Mouse (Mus musculus) forebrain, postnatal 0 days (tissue): ENCODE data around the gene Nbeal1. TPM values are rescaled to one million over a fixed set of nuclear protein-coding genes. Genes with fewer than 3 reads are reported as not detected.
A peak's percentile ranks its signal among the peaks of the same experiment; 100 is the strongest.

Source experiments
- ATAC-seq: fragments of 200-750 bp; cut with Nextera tagmentation; 2 replicates; pipeline ENCODE4 v1.8.0; 2017; ENCODE audit warnings: mild to moderate bottlenecking, moderate library complexity
- DNase-seq: peaks from one replicate; pipeline ENCODE4 v3.0.0-alpha.2; 2015
- H3K27ac ChIP-seq: fragments of 300-500 bp; sonication (generic); 2 replicates; pipeline ENCODE4 v1.5.1; 2014; ENCODE audit warnings: low read depth, mild to moderate bottlenecking, antibody characterized with exemption, low read length, moderate library complexity, mixed read lengths
- H3K27me3 ChIP-seq: fragments of 300-500 bp; sonication (generic); 2 replicates; pipeline ENCODE4 v1.6.1; 2014; ENCODE audit warnings: mild to moderate bottlenecking, low read length, mixed read lengths; ENCODE audit not compliant: insufficient read depth
- H3K36me3 ChIP-seq: fragments of 300-500 bp; sonication (generic); 2 replicates; pipeline ENCODE4 v1.6.1; 2014; ENCODE audit warnings: mild to moderate bottlenecking, moderate library complexity; ENCODE audit not compliant: insufficient read depth
- H3K4me1 ChIP-seq: fragments of 300-500 bp; sonication (generic); 2 replicates; pipeline ENCODE4 v1.6.1; 2014; ENCODE audit warnings: antibody characterized with exemption; ENCODE audit not compliant: insufficient read depth
- H3K4me2 ChIP-seq: fragments of 300-500 bp; sonication (generic); 2 replicates; pipeline ENCODE4 v1.6.1; 2014; ENCODE audit warnings: low read depth, mild to moderate bottlenecking, moderate library complexity
- H3K4me3 ChIP-seq: fragments of 300-500 bp; sonication (generic); 2 replicates; pipeline ENCODE4 v1.5.1; 2014; ENCODE audit warnings: low read depth, low read length, mixed read lengths
- H3K9ac ChIP-seq: fragments of 300-500 bp; sonication (generic); 2 replicates; pipeline ENCODE4 v1.6.1; 2014; ENCODE audit warnings: mild to moderate bottlenecking
- H3K9me3 ChIP-seq: fragments of 300-500 bp; sonication (generic); 2 replicates; pipeline ENCODE4 v1.6.1; 2016; ENCODE audit warnings: low read length
- CTCF ChIP-seq: sonication (generic); IDR thresholded peaks from 2 replicates; pipeline ENCODE4 v1.5.1; 2016; ENCODE audit warnings: antibody characterized with exemption, control low read depth, low read depth
- WGBS: fragments of 180-500 bp; shearing (Covaris S2); extraction: QIAGEN DNeasy Blood & Tissue Kit; methylation state at CpG from one replicate; pipeline ENCODE4 v1.1.7; 2014; 5-methylcytosine and 5-hydroxymethylcytosine counted together
- polyA plus RNA-seq: library from polyadenylated mRNA; unstranded; fragments of >200 nt; fragmentation: Nextera tagmentation; extraction: Ambion mirVana; gene quantifications from 2 replicates; pipeline ENCODE4 v1.2.1, GENCODE M21; 2015
- total RNA-seq: library from RNA; depleted of rRNA; stranded (reverse); fragments of >200 nt; gene quantifications from 2 replicates; pipeline ENCODE4 v1.2.3, GENCODE M21; 2014

Gene Nbeal1
- total and polyA plus RNA-seq, 2 experiments from 2014 or later = 4.0 to 30.0 TPM

GRCm38 (mm10) chr1:60236261-60236660 lies 55.9 kb downstream of the Nbeal1 start:
- Histone ChIP-seq H3K27ac (no peak overlapping the region), H3K36me3 (peaks cover 10% of the 10 kb centered on the region), H3K4me2 (no peak overlapping the region), H3K9me3 (no peaks in the 10 kb centered on the region), H3K9ac (no peak overlapping the region), H3K4me1 (no peaks in the 10 kb centered on the region), H3K4me3 (no peak overlapping the region), H3K27me3 (no peaks in the 10 kb centered on the region)
- 94% methylated on average over 4 of the region's 4 CpGs for WGBS
- TF ChIP-seq CTCF = no peak
- DNase-seq (no peak), ATAC-seq (no peak)

- H3K36me3 ChIP-seq = peaks cover 17% of the 10 kb centered on the region
- no peak for ATAC-seq
These were observed 60.0 kb downstream of the Nbeal1 start for GRCm38 (mm10) chr1:60240430-60240829.

GRCm38 (mm10) chr1:60268113-60268512 lies 87.7 kb downstream of the Nbeal1 start:
- no peak overlapping the region for H3K4me2 ChIP-seq
- no peak overlapping the region for H3K9ac ChIP-seq
- DNase-seq = no peak
- H3K4me1 ChIP-seq = no peaks in the 10 kb centered on the region
- H3K36me3 ChIP-seq = peaks cover 24% of the 10 kb centered on the region
- no peaks in the 10 kb centered on the region for H3K9me3 ChIP-seq
- no peak for ATAC-seq
- H3K27ac ChIP-seq = no peak overlapping the region
- no peak overlapping the region for H3K4me3 ChIP-seq
- TF ChIP-seq CTCF = no peak
- no peaks in the 10 kb centered on the region for H3K27me3 ChIP-seq
- 93% methylated on average over 3 of the region's 3 CpGs for WGBS

More at GRCm38 (mm10) chr1:60240430-60240829, 60.0 kb downstream of the Nbeal1 start:
- H3K9ac ChIP-seq = no peak overlapping the region
- no peak for TF ChIP-seq CTCF
- DNase-seq = no peak
- H3K4me2 ChIP-seq = no peak overlapping the region
- H3K9me3 ChIP-seq = no peaks in the 10 kb centered on the region
- no peak overlapping the region for H3K27ac ChIP-seq
- H3K4me3 ChIP-seq = no peak overlapping the region
- H3K27me3 ChIP-seq = no peaks in the 10 kb centered on the region
- no peaks in the 10 kb centered on the region for H3K4me1 ChIP-seq

GRCm38 (mm10) chr1:60269314-60269713 lies 88.9 kb downstream of the Nbeal1 start:
- no peaks in the 10 kb centered on the region for H3K27me3 ChIP-seq
- H3K4me1 ChIP-seq = no peaks in the 10 kb centered on the region
- DNase-seq (no peak), ATAC-seq (no peak)
- H3K4me2 ChIP-seq = no peak overlapping the region
- TF ChIP-seq CTCF = no peak
- no peak overlapping the region for H3K27ac ChIP-seq
- no peaks in the 10 kb centered on the region for H3K9me3 ChIP-seq
- H3K9ac ChIP-seq = no peak overlapping the region
- H3K36me3 ChIP-seq = peaks cover 13% of the 10 kb centered on the region; the same call in 1 of the 2 replicates
- no peak overlapping the region for H3K4me3 ChIP-seq

GRCm38 (mm10) chr1:60272471-60272870 lies 92.1 kb downstream of the Nbeal1 start:
- no peaks in the 10 kb centered on the region for H3K4me1 ChIP-seq
- TF ChIP-seq CTCF = peak; percentile 51
- no peaks in the 10 kb centered on the region for H3K27me3 ChIP-seq
- 66% methylated on average over 2 of the region's 2 CpGs for WGBS
- H3K36me3 ChIP-seq = 0 out of 2 replicates have a peak, but pooled peaks cover 6% of the 10 kb centered on the region
- H3K9me3 ChIP-seq = no peaks in the 10 kb centered on the region
- no peak overlapping the region for H3K9ac ChIP-seq
- ATAC-seq (no peak), DNase-seq (peak; percentile 9)
- H3K4me2 ChIP-seq = no peak overlapping the region
- no peak overlapping the region for H3K27ac ChIP-seq
- no peak overlapping the region for H3K4me3 ChIP-seq

- Histone ChIP-seq H3K4me2 (no peak overlapping the region), H3K27ac (no peak overlapping the region), H3K9me3 (no peaks in the 10 kb centered on the region), H3K9ac (no peak overlapping the region), H3K4me1 (no peaks in the 10 kb centered on the region), H3K4me3 (no peak overlapping the region), H3K36me3 (peaks cover 36% of the 10 kb centered on the region), H3K27me3 (no peaks in the 10 kb centered on the region)
- TF ChIP-seq CTCF = no peak
- DNase-seq = no peak
- no peak for ATAC-seq
- 73% methylated on average over 1 of the region's 1 CpGs for WGBS
These were observed 113.5 kb downstream of the Nbeal1 start for GRCm38 (mm10) chr1:60293921-60294320.

- H3K27ac ChIP-seq = peak within 1 kb of the TSS; percentile 87
- 0 out of 2 replicates have a peak, but pooled peaks cover 4% of the 10 kb centered on the region for H3K36me3 ChIP-seq
- TF ChIP-seq CTCF = no peak
- peak within 1 kb of the TSS; percentile 71 for H3K4me3 ChIP-seq
- 3% methylated on average over 60 of the region's 60 CpGs for WGBS
- peak; percentile 98 for ATAC-seq
- H3K9ac ChIP-seq = peak within 1 kb of the TSS; percentile 71
- H3K4me1 ChIP-seq = no peaks in the 10 kb centered on the region
- H3K27me3 ChIP-seq = no peaks in the 10 kb centered on the region
- DNase-seq = peak; percentile 91
- peak within 1 kb of the TSS; percentile 76 for H3K4me2 ChIP-seq
- no peaks in the 10 kb centered on the region for H3K9me3 ChIP-seq
These were observed 162.6 kb downstream of the Nbeal1 start, which contains the start of gene Cyp20a1 for GRCm38 (mm10) chr1:60342808-60343629. Gene Cyp20a1, plus strand, starts transcription at chr1:60343323.
